Mouse (Mus musculus) small intestine, adult 2 months (tissue): Measurements from ENCODE around the gene Dnajb7.

Source experiments
- CTCF ChIP-seq: fragments of 200-500 bp; IDR thresholded peaks from 2 replicates; pipeline ENCODE4 v1.5.1; 2012; ENCODE audit warnings: low read depth, mild to moderate bottlenecking, control low read depth, inconsistent platforms, low read length, moderate library complexity, mixed read lengths; ENCODE audit not compliant: insufficient replicate concordance, insufficient read length; ENCODE audit errors: extremely low read depth
- POLR2A ChIP-seq: fragments of 200-500 bp; IDR thresholded peaks from 2 replicates; pipeline ENCODE4 v1.6.1; 2012; ENCODE audit warnings: low read depth, mild to moderate bottlenecking, control low read depth, inconsistent platforms, low read length, moderate library complexity

- no peak for TF ChIP-seq POLR2A
- no peak for TF ChIP-seq CTCF
These were observed 43.8 kb downstream of the Dnajb7 start for GRCm38 (mm10) chr15:81364271-81364670.
